Mouse (Mus musculus): ENCODE measurements around the gene Rnf25. TPM values are rescaled to one million over a fixed set of nuclear protein-coding genes. Genes with fewer than 3 reads are reported as not detected.

The Rnf25 gene
- polyA plus RNA-seq (2012; rRNA removed): 18.8 and 31.3 TPM in 2 replicates

- H3K27ac ChIP-seq (ENCODE audit: insufficient read depth, low read depth, low read length): no peak within 1 kb of the TSS
- no peaks in the 10 kb centered on the region for H3K27me3 ChIP-seq (ENCODE audit: control insufficient read depth, insufficient read depth, low read length)
- H3K4me1 ChIP-seq (ENCODE audit: control insufficient read depth, insufficient read depth, insufficient read length, low read length): peaks cover 3% of the 10 kb centered on the region
- WGBS: 12% methylated on average over 25 of the region's 25 CpGs
- peak within 1 kb of the TSS; percentile 91 for H3K4me3 ChIP-seq (ENCODE audit: low read depth, low read length)
- H3K36me3 ChIP-seq (ENCODE audit: control insufficient read depth, insufficient read depth, low read length): peaks cover 9% of the 10 kb centered on the region
- TF ChIP-seq POLR2A (IDR thresholded peaks at IDR 0.05; ENCODE audit: low read depth, low read length): peak; percentile 87
- no peak for TF ChIP-seq CTCF (IDR thresholded peaks at IDR 0.05; ENCODE audit: extremely low read depth, insufficient read length, insufficient replicate concordance, low read depth, low read length)
Measured at GRCm38 (mm10) chr1:74601267-74601962, at the start of gene Rnf25, which contains the start of gene Stk36. Gene Rnf25 (minus strand): TSS chr1:74601397. Gene Stk36 (plus strand): TSS chr1:74601445.

GRCm38 (mm10) chr1:74643926-74644325 lies 42.7 kb upstream of the Rnf25 start:
- no peak for TF ChIP-seq CTCF (IDR thresholded peaks at IDR 0.05; ENCODE audit: extremely low read depth, insufficient read length, insufficient replicate concordance, low read depth, low read length)
- TF ChIP-seq POLR2A (IDR thresholded peaks at IDR 0.05; ENCODE audit: low read depth, low read length): no peak
- no peaks in the 10 kb centered on the region for H3K27me3 ChIP-seq (ENCODE audit: control insufficient read depth, insufficient read depth, low read length)
- H3K4me3 ChIP-seq (ENCODE audit: low read depth, low read length): no peak overlapping the region
- H3K36me3 ChIP-seq (ENCODE audit: control insufficient read depth, insufficient read depth, low read length): no peaks in the 10 kb centered on the region
- no peaks in the 10 kb centered on the region for H3K4me1 ChIP-seq (ENCODE audit: control insufficient read depth, insufficient read depth, insufficient read length, low read length)
- no peak overlapping the region for H3K27ac ChIP-seq (ENCODE audit: insufficient read depth, low read depth, low read length)

- H3K36me3 ChIP-seq (ENCODE audit: control insufficient read depth, insufficient read depth, low read length): no peaks in the 10 kb centered on the region
Measured at GRCm38 (mm10) chr1:74643524-74643923, 42.3 kb upstream of the Rnf25 start.

GRCm38 (mm10) chr1:74632734-74633133 lies 31.5 kb upstream of the Rnf25 start:
- WGBS: 85% methylated on average over 4 of the region's 4 CpGs
- H3K27ac ChIP-seq (ENCODE audit: insufficient read depth, low read depth, low read length): no peak overlapping the region
- no peak overlapping the region for H3K4me3 ChIP-seq (ENCODE audit: low read depth, low read length)
- H3K27me3 ChIP-seq (ENCODE audit: control insufficient read depth, insufficient read depth, low read length): no peaks in the 10 kb centered on the region
- TF ChIP-seq CTCF (IDR thresholded peaks at IDR 0.05; ENCODE audit: extremely low read depth, insufficient read length, insufficient replicate concordance, low read depth, low read length) (no peak), POLR2A (IDR thresholded peaks at IDR 0.05; ENCODE audit: low read depth, low read length) (no peak)
- no peaks in the 10 kb centered on the region for H3K4me1 ChIP-seq (ENCODE audit: control insufficient read depth, insufficient read depth, insufficient read length, low read length)
- no peaks in the 10 kb centered on the region for H3K36me3 ChIP-seq (ENCODE audit: control insufficient read depth, insufficient read depth, low read length)

More at GRCm38 (mm10) chr1:74643524-74643923, 42.3 kb upstream of the Rnf25 start:
- 85% methylated on average over 2 of the region's 2 CpGs for WGBS
- no peaks in the 10 kb centered on the region for H3K27me3 ChIP-seq (ENCODE audit: control insufficient read depth, insufficient read depth, low read length)
- no peak overlapping the region for H3K27ac ChIP-seq (ENCODE audit: insufficient read depth, low read depth, low read length)
- no peak for TF ChIP-seq CTCF (IDR thresholded peaks at IDR 0.05; ENCODE audit: extremely low read depth, insufficient read length, insufficient replicate concordance, low read depth, low read length)
- no peak for TF ChIP-seq POLR2A (IDR thresholded peaks at IDR 0.05; ENCODE audit: low read depth, low read length)
- H3K4me3 ChIP-seq (ENCODE audit: low read depth, low read length): no peak overlapping the region
- no peaks in the 10 kb centered on the region for H3K4me1 ChIP-seq (ENCODE audit: control insufficient read depth, insufficient read depth, insufficient read length, low read length)

- TF ChIP-seq POLR2A (IDR thresholded peaks at IDR 0.05; ENCODE audit: low read depth, low read length) (no peak), CTCF (IDR thresholded peaks at IDR 0.05; ENCODE audit: extremely low read depth, insufficient read length, insufficient replicate concordance, low read depth, low read length) (no peak)
- no peaks in the 10 kb centered on the region for H3K36me3 ChIP-seq (ENCODE audit: control insufficient read depth, insufficient read depth, low read length)
- no peak overlapping the region for H3K27ac ChIP-seq (ENCODE audit: insufficient read depth, low read depth, low read length)
- no peaks in the 10 kb centered on the region for H3K27me3 ChIP-seq (ENCODE audit: control insufficient read depth, insufficient read depth, low read length)
- 55% methylated on average over 7 of the region's 7 CpGs for WGBS
- no peaks in the 10 kb centered on the region for H3K4me1 ChIP-seq (ENCODE audit: control insufficient read depth, insufficient read depth, insufficient read length, low read length)
- no peak overlapping the region for H3K4me3 ChIP-seq (ENCODE audit: low read depth, low read length)
Measured at GRCm38 (mm10) chr1:74628001-74628400, 26.8 kb upstream of the Rnf25 start.

DNA sequence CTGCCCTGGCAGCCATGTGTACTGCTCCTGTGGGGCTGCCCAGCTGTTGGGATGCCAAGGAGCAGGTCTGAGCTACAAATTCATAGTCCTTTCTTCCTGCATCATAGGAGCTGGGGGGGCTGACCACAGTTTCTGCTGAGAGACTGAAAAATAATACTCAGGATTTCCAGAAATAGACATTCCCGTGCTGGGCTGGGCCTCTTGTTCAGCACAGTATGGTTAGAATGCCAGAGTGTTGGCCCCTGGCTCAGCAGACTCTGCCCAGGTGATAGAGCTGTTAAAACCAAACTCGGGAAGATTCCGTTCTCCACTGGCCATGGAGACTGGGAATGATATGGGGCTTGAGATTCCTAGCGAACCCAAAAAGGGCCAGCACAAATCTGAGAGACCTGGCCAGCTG lies 24.9 kb upstream of the Rnf25 start:
- Histone ChIP-seq H3K27me3 (ENCODE audit: control insufficient read depth, insufficient read depth, low read length) (no peaks in the 10 kb centered on the region), H3K27ac (ENCODE audit: insufficient read depth, low read depth, low read length) (no peak overlapping the region), H3K4me1 (ENCODE audit: control insufficient read depth, insufficient read depth, insufficient read length, low read length) (no peaks in the 10 kb centered on the region), H3K36me3 (ENCODE audit: control insufficient read depth, insufficient read depth, low read length) (no peaks in the 10 kb centered on the region), H3K4me3 (ENCODE audit: low read depth, low read length) (no peak overlapping the region)
- no peak for TF ChIP-seq CTCF (IDR thresholded peaks at IDR 0.05; ENCODE audit: extremely low read depth, insufficient read length, insufficient replicate concordance, low read depth, low read length)
- TF ChIP-seq POLR2A (IDR thresholded peaks at IDR 0.05; ENCODE audit: low read depth, low read length): no peak
- WGBS: 85% methylated on average over 4 of the region's 4 CpGs

DNA sequence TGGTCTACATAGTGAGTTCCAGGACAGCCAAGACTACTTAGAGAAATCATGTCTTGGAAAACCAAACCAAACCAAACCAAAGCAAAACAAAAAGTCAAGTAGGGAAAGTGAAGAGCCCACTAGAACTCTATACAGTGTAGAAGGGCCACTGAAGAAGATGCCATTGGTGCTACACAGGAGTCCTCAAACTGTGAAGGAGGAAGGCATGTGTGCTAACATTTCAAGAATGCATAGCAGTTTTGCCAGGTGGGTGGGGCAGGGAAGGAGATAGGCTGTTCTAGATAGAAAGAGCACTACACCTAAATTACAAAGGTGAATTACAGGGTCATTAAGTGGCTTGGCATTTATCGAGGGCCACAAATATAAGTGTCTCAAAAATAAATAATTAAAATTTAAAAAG lies 23.0 kb upstream of the Rnf25 start:
- Histone ChIP-seq H3K4me3 (ENCODE audit: low read depth, low read length) (no peak overlapping the region), H3K27ac (ENCODE audit: insufficient read depth, low read depth, low read length) (no peak overlapping the region)
- 26% methylated on average over 1 of the region's 1 CpGs for WGBS

More for the DNA sequence above, 23.0 kb upstream of the Rnf25 start:
- no peaks in the 10 kb centered on the region for H3K36me3 ChIP-seq (ENCODE audit: control insufficient read depth, insufficient read depth, low read length)
- H3K4me1 ChIP-seq (ENCODE audit: control insufficient read depth, insufficient read depth, insufficient read length, low read length): no peaks in the 10 kb centered on the region
- TF ChIP-seq POLR2A (IDR thresholded peaks at IDR 0.05; ENCODE audit: low read depth, low read length) (no peak), CTCF (IDR thresholded peaks at IDR 0.05; ENCODE audit: extremely low read depth, insufficient read length, insufficient replicate concordance, low read depth, low read length) (no peak)
- no peaks in the 10 kb centered on the region for H3K27me3 ChIP-seq (ENCODE audit: control insufficient read depth, insufficient read depth, low read length)

All from small intestine, adult 2 months (tissue).